Mouse (Mus musculus): ENCODE data around the gene Nbeal1.

Gene Nbeal1

GRCm38 (mm10) chr1:60343630-60344455, 163.4 kb downstream of the Nbeal1 start:
- no peak for DNase-seq (ENCODE audit: low spot score in 2 of 2)

DNA sequence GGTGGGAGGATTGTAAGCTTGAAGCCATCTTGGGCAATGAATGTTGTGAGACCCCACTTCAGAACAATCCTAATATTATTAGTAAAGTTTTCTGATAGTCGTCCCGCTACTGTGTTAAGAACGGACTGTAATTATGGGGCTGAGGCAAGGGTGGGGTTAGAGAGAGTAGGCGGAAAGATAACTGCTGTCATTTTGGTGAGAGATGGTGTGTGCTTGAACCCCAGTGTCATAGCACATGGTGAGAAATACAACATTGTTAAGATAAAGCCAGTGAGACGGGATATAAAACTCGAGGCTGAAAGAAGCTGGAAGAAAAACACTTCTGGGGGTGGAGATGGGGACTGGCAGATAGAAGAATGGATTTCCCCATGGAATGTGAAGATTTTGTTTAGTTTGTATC, 164.3 kb downstream of the Nbeal1 start:
- DNase-seq (ENCODE audit: low spot score in 2 of 2), result no peak

GRCm38 (mm10) chr1:60345712-60346111, 165.3 kb downstream of the Nbeal1 start:
- no peak for DNase-seq (ENCODE audit: low spot score in 2 of 2)

DNA sequence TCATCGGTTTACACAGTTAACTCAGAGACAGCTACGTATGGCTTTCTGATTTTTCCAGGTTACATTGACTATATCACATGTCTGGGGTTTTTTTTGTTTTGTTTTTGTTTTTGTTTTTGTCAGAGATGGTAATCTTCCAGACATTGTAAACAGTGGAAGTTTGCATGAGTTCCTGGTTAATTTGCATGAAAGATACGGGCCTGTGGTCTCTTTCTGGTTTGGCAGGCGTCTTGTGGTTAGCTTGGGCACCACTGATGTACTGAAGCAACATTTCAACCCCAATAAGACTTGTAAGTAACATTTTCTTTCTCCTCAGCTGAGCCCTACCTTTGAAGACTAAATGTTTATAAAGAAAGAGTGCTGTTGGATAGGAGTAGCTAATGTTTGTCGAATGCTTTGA, 172.4 kb downstream of the Nbeal1 start:
- DNase-seq (ENCODE audit: low spot score in 2 of 2), result no peak

GRCm38 (mm10) chr1:60361626-60362025, 181.2 kb downstream of the Nbeal1 start:
- no peak for DNase-seq (ENCODE audit: low spot score in 2 of 2)

DNA sequence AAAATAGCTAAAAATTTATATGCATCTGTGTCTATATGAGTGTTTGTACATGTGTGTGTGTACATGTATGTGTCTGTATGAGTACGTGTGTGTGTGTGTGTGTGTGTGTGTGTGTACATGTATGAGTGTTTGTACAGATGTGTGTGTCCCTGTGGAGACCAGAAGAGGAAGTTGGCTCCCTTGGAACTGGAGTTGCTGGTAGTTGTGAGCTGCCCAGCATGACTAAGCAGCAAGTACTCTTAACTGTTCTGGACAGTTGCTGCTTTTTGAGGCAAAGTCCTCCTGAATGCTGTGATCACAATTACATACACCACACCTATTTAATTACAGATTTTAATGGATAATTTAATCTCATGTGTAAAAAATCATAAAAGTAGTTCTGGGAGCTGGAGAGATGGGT, 196.2 kb downstream of the Nbeal1 start:
- no peak for DNase-seq (ENCODE audit: low spot score in 2 of 2)

GRCm38 (mm10) chr1:60381910-60382309, 201.5 kb downstream of the Nbeal1 start:
- no peak for DNase-seq (ENCODE audit: low spot score in 2 of 2)
